In genomic region chr9:32581851-32582573, GRCm38 (mm10) we compare ENCODE assay signal across 16 mouse cellular contexts. TPM values are rescaled to one million over a fixed set of nuclear protein-coding genes. Genes with fewer than 3 reads are reported as not detected.
DNase-seq lines count a peak whose midpoint lies in the region; ATAC-seq and TF ChIP-seq lines count a peak whose summit lies in the region.
"Had no signal": no experiment of that assay in that cellular context is flagged by ENCODE, and none has a peak within 500 bp of the region (broad histone marks: within the 10 kb centered on the region; RNA-seq: fewer than 3 reads in every experiment).

No protein-coding gene starts in this region.

- no peak overlapping the region for H3K4me3 ChIP-seq in lung, postnatal 0 days (ENCODE audit: low read depth, low read length)
- H3K4me3 ChIP-seq in intestine, embryonic 15.5 days (replicated peaks): no peak overlapping the region
- H3K4me3 ChIP-seq in heart, embryonic 12.5 days: no peak overlapping the region
- H3K4me3 ChIP-seq: kidney, embryonic 15.5 days; liver, embryonic 13.5 days; neural tube, embryonic 15.5 days had no signal

- TF ChIP-seq CTCF in lung, postnatal 0 days (IDR thresholded peaks at IDR 0.05): peak; percentile 36

- no peak overlapping the region for H3K27ac ChIP-seq in lung, postnatal 0 days (ENCODE audit: low read length)
- H3K27ac ChIP-seq in intestine, embryonic 15.5 days: no peak overlapping the region
- H3K27ac ChIP-seq in heart, embryonic 12.5 days (ENCODE audit: poor library complexity, severe bottlenecking): no peak overlapping the region
- H3K27ac ChIP-seq: kidney, embryonic 15.5 days; liver, embryonic 13.5 days; neural tube, embryonic 15.5 days had no signal

- H3K4me2 ChIP-seq in lung, postnatal 0 days (replicated peaks; ENCODE audit: low read depth, low read length): no peak overlapping the region
- H3K4me2 ChIP-seq in intestine, embryonic 15.5 days (replicated peaks): no peak overlapping the region
- H3K4me2 ChIP-seq in heart, embryonic 12.5 days: no peak overlapping the region
- H3K4me2 ChIP-seq: kidney, embryonic 15.5 days; liver, embryonic 13.5 days; neural tube, embryonic 15.5 days had no signal

- no peaks in the 10 kb centered on the region for H3K4me1 ChIP-seq in lung, postnatal 0 days (ENCODE audit: insufficient read depth, low read depth, low read length)
- H3K4me1 ChIP-seq in intestine, embryonic 15.5 days (replicated peaks): no peaks in the 10 kb centered on the region
- 0 out of 2 replicates have a peak, but pooled peaks cover 3% of the 10 kb centered on the region for H3K4me1 ChIP-seq in heart, embryonic 12.5 days (replicated peaks)
- H3K4me1 ChIP-seq: kidney, embryonic 15.5 days; neural tube, embryonic 15.5 days had no signal

- ATAC-seq in lung, postnatal 0 days: no peak
- peak; percentile 80 for ATAC-seq in megakaryocyte progenitor cell, adult 5-6 weeks (replicated peaks; ENCODE audit: poor library complexity)
- ATAC-seq in intestine, embryonic 15.5 days: no peak
- ATAC-seq in heart, embryonic 12.5 days (ENCODE audit: insufficient number of reproducible peaks, low FRiP score): no peak

- H3K36me3 ChIP-seq in lung, postnatal 0 days (ENCODE audit: insufficient read depth, low read length): no peaks in the 10 kb centered on the region
- no peaks in the 10 kb centered on the region for H3K36me3 ChIP-seq in intestine, embryonic 15.5 days
- H3K36me3 ChIP-seq in heart, embryonic 12.5 days: no peaks in the 10 kb centered on the region
- H3K36me3 ChIP-seq: kidney, embryonic 15.5 days; liver, embryonic 13.5 days; neural tube, embryonic 15.5 days had no signal

- no peak for TF ChIP-seq EP300 in lung, postnatal 0 days (IDR thresholded peaks at IDR 0.05)

- WGBS in lung, postnatal 0 days: 57% methylated on average over 11 of the region's 11 CpGs
- 74% methylated on average over 11 of the region's 11 CpGs for WGBS in intestine, embryonic 15.5 days
- 49% methylated on average over 11 of the region's 11 CpGs for WGBS in heart, embryonic 12.5 days

- no peak for DNase-seq in lung, postnatal 0 days (ENCODE audit: low spot score)
- DNase-seq in lung, postnatal 25 days (ENCODE audit: low spot score): no peak
- peak; percentile 28 to 41 for DNase-seq in B cell, adult 2 months
- DNase-seq in MEL-GATA-1-ER (ENCODE audit: extremely low read depth, low read depth): peak; percentile 49
- no peak for DNase-seq in urinary bladder, postnatal 4 days (ENCODE audit: low spot score in 2 of 2)
- DNase-seq: adrenal gland, postnatal 25 days; cerebellum, postnatal 14 days; layer of hippocampus, adult 9-11 months; liver, embryonic 13.5 days; lung, postnatal 4 days; right cerebral cortex, adult 18-20 months had no signal

- H3K9ac ChIP-seq in lung, postnatal 0 days (replicated peaks; ENCODE audit: low read depth): no peak overlapping the region
- no peak overlapping the region for H3K9ac ChIP-seq in intestine, embryonic 15.5 days
- no peak overlapping the region for H3K9ac ChIP-seq in heart, embryonic 12.5 days
- H3K9ac ChIP-seq: kidney, embryonic 15.5 days; liver, embryonic 13.5 days; neural tube, embryonic 15.5 days had no signal

- H3K9me3 ChIP-seq in lung, postnatal 0 days (ENCODE audit: low read length): no peaks in the 10 kb centered on the region
- H3K9me3 ChIP-seq in intestine, embryonic 15.5 days: no peaks in the 10 kb centered on the region
- no peaks in the 10 kb centered on the region for H3K9me3 ChIP-seq in heart, embryonic 12.5 days (replicated peaks)
- H3K9me3 ChIP-seq: kidney, embryonic 15.5 days; liver, embryonic 13.5 days; neural tube, embryonic 15.5 days had no signal

- no peaks in the 10 kb centered on the region for H3K27me3 ChIP-seq in lung, postnatal 0 days (replicated peaks; ENCODE audit: insufficient read depth, low read length)
- no peaks in the 10 kb centered on the region for H3K27me3 ChIP-seq in intestine, embryonic 15.5 days (replicated peaks)
- 0 out of 2 replicates have a peak, but pooled peaks cover 3% of the 10 kb centered on the region for H3K27me3 ChIP-seq in heart, embryonic 12.5 days (replicated peaks)
- H3K27me3 ChIP-seq: kidney, embryonic 15.5 days; liver, embryonic 13.5 days; neural tube, embryonic 15.5 days had no signal

RNA-seq across cellular contexts. Expression of gene Fli1, which starts 39.4 kb away (rescaled TPM):
- 21.1 and 21.4 TPM in 2 replicates for polyA plus RNA-seq in lung, postnatal 0 days (2015; fragmentation: Nextera tagmentation; extraction: Ambion mirVana)
- total RNA-seq in megakaryocyte progenitor cell, adult 5-6 weeks (2015): 80.2 and 93.2 TPM in 2 replicates
- total RNA-seq in megakaryocyte progenitor cell, adult 5-6 weeks (2017): 104 and 107 TPM in 2 replicates
- polyA plus RNA-seq in intestine, embryonic 15.5 days (2015; fragmentation: Nextera tagmentation; extraction: Ambion mirVana): 12.6 and 14.4 TPM in 2 replicates
- 20.1 and 20.2 TPM in 2 replicates for polyA plus RNA-seq in heart, embryonic 12.5 days (2016; fragmentation: Nextera tagmentation; extraction: Ambion mirVana)

RNA-seq across cellular contexts. Expression of gene Ets1, which starts 54.0 kb away (rescaled TPM):
- polyA plus RNA-seq in lung, postnatal 0 days (2015; fragmentation: Nextera tagmentation; extraction: Ambion mirVana): 78.2 and 113 TPM in 2 replicates
- total RNA-seq in megakaryocyte progenitor cell, adult 5-6 weeks (2015): 5.4 and 6.8 TPM in 2 replicates
- total RNA-seq in megakaryocyte progenitor cell, adult 5-6 weeks (2017): 12.6 and 16.3 TPM in 2 replicates
- polyA plus RNA-seq in intestine, embryonic 15.5 days (2015; fragmentation: Nextera tagmentation; extraction: Ambion mirVana): 38.5 and 43.0 TPM in 2 replicates
- polyA plus RNA-seq in heart, embryonic 12.5 days (2016; fragmentation: Nextera tagmentation; extraction: Ambion mirVana): 65.6 and 68.1 TPM in 2 replicates

Comparison
In these comparisons a context has a peak if more than half of its experiments do, and no peak if none do; other contexts are left out.
1. DNase-seq: peak in B cell, adult 2 months (2 of 2) and MEL-GATA-1-ER (single experiment); none in lung, postnatal 0 days (single experiment), lung, postnatal 25 days (single experiment) and urinary bladder, postnatal 4 days (0 of 2).